Mouse (Mus musculus) lung, postnatal 4 days (tissue): ENCODE results near the gene Coq9.
A peak's percentile ranks its signal among the peaks of the same experiment; 100 is the strongest.

ENCODE experiments used
- DNase-seq, 2 experiments: peaks; one replicate each; pipeline ENCODE4 v3.0.0; 2021

Gene Coq9

GRCm38 (mm10) chr8:94837662-94838574 is at the start of gene Coq9, which contains the start of gene Ciapin1:
TSS of gene Coq9 (plus strand) at chr8:94838321.
TSS of gene Ciapin1 (minus strand) at chr8:94838358.
- peak; percentile 97 for DNase-seq

DNA sequence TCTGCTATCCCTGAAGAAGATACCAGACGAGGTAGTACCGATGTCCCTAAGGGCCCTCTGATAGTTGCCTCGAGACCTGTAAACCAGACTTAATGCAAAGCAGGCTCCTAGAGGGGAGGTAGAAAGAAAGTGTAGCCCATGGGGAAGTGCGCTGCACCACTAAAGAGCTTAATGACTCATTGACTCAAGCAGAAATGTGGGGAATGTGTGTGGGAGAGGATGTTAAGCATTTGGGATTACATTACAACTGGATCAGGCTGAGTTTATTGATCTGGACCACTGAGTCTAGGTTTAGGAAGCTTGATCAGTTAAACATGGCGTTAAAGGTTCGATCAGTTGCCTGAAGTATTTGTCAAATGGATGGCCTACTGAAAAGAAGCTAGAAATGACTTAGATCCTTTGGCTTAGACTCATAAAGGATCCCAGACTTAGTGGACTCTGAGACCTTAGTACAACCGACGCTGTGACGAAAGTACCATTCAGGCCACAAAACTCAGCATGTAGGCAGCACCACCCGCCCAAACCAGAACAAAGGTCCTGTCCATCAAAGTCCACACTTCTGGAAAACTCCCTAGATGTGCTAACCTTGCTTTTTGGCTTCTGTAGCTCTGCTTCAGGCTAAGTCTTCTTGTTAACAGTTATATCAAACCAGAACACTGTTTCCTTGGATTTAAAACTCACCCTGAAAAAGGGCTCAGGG is 48.7 kb upstream of the Coq9 start:
- DNase-seq: no peak

DNA sequence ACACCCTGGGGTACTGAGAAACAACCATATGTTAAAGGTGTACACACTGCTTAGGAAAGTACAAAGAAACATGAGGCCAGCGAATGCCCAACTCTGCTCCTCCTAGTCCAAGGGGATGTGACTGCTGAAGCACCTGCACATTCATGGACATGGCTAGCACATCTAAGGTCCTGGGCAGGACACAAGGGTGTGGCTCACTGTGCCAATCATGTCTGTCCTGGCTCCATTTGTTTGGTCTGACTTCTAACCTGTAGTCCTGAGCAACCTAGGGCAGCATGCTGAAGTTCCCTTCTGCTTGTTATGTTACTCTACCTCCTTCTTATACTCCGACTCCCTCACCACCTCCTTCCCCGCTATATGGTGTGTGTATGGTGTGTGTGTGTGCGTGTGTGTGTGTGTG is 43.8 kb upstream of the Coq9 start:
- DNase-seq: no peak

DNA sequence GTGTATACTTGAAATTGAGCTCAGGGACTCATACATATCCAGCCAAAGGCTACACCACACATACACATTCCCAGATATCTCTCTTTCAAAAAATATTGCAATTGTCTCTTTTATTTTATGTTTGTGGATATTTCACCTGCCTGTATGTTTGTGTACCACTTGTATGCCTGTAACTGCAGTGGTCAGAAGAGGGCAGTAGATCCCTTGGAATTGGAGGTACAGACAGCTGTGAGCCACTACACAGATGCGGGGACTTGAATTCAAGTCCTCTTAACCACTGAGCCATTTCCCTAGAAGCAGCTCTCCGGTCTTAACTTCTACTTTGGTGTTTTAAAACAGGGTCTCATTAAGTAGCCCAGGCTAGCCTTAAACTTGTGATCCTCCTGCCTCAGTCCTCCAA is 43.3 kb upstream of the Coq9 start:
- no peak for DNase-seq

- no peak for DNase-seq
Measured at GRCm38 (mm10) chr8:94800278-94800968, 37.7 kb upstream of the Coq9 start.

DNA sequence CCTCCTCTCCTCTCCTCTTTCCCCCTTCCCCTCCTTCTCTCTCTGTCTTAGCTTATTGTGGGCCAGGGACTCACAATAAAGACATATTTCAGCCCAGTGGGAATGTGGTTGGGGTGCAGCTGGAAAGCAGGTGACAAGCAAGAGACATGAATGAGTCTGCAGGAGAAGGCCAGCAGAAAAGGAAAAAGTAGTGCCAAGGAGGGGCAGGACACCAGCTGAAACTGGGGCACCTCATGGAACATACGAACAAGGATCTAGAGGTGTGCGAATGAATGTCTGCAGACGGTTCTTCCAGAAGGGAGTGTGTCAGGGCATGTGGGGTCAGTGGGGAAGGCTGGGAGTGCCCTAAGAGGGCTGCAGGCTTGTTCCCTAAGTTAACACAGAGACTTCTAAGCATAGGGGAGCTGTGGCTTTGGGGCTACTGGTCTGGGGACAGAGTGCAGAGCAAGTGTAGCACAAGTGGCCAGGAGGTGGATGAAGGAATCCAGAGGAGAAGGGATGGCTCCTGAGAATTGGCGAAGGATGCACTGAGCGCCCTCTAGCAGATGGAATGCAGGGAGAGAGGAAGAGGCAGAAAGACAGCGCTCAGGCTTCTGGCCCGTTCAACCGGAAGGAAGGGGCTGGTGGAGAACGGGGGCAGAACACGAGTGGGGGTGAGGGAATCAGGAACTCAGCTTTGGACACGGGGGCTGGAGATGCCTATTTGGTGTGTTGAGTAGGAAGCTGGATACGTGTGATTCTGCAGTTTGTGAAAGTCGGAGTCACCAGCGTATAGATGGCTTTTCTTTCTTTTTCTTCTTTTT is 36.6 kb upstream of the Coq9 start:
- DNase-seq: peak; percentile 60 to 62

DNA sequence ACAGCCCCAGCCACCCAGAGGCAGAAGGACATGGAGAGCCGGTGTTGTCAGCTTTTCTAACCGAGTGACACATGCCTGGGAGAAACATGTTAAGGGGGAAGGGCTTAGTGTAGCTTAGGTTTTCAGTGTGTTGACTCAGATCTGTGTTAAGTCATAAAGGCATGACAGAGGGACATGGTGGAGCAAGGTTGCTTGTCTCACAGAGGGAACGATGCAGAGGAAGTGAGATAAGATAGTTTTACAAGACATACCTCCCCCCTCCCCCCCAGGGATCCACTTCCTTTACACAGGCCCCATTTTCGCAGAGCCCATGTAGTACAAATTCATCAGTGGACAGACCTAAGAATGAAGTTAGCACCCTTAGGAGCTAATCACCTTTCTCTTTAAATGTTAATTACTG is 35.7 kb upstream of the Coq9 start:
- no peak for DNase-seq

- DNase-seq: no peak
Measured at GRCm38 (mm10) chr8:94803551-94803950, 34.6 kb upstream of the Coq9 start.

DNA sequence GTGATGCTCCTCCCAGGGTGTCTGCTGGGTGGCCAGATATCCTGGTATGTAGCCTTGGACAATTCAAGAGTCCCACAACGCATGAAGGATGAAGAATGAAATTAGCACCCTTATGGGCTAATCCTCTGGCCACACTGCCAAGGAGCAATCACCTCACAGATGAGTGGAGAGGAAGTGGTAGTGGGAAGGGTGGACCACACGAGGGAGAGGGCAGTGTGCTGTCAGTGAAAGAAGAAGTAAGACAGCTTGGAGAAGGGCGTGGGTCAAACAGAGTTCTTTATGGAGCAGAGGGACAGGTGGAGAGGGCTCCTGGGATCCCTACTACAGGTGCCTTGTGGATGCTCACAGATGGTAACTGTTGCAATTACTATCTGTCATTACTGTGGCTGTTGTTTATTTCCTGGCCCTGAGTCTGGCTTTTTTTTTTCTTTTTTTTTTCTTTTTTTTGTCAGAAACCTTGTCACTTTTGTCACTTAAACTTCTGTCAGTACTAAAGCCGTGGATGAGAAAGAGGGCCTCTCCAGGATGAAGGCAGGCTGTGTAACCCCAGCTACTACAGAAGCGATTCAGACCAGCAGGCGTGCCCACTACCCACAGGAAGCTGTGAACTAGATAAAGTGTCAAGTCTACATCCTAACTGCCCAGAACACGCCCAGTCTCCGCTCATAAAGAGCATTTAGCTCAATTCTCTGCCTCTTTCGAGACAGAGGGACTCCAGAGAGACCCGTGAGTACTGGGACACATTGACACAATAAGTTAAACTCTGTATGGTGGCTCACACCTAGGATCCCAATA is 33.4 kb upstream of the Coq9 start:
- DNase-seq: no peak

DNA sequence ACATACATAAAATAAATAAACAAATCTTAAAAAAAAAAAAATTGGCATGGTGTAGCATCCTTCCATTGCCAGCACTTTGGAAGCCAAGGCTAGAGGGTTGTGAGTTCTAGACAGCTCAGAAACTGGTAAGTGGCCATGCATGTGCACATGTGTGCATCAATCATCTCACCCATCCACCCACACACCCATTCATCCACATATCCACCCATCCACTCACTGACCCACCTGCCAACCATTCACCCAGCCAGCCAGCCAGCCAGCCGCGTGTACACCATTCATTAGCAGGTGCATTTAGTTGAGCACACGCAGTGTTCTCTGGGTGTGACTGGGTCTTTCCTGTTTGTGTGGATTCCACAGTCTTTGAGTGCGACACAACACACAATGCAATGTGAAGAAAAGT is 32.3 kb upstream of the Coq9 start:
- no peak for DNase-seq

DNA sequence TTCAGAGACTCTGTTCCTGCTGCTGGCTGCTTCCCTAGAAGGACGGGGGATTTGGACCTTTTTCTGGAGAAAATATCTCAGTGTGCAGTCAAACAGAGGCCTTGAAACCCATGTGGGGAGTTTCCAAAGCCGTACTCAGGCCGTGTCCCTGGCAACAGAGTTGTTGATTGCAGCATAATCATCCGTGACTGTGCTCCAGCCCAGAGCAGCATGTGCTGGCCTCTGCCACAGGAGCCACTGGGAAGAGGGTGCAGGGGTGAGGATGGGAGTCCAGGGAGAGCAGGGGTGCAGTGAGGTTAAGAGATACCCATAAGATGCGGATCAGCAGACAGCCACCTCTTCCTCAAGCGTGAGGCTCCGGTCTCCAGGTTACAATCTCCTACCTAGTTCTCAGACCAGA is 30.6 kb upstream of the Coq9 start:
- DNase-seq: no peak

GRCm38 (mm10) chr8:94808372-94808771 is 29.7 kb upstream of the Coq9 start:
- no peak for DNase-seq

GRCm38 (mm10) chr8:94810153-94810552 is 28.0 kb upstream of the Coq9 start, which contains the start of gene Ccl17:
TSS of gene Ccl17 (plus strand) at chr8:94810453.
- DNase-seq: no peak

DNA sequence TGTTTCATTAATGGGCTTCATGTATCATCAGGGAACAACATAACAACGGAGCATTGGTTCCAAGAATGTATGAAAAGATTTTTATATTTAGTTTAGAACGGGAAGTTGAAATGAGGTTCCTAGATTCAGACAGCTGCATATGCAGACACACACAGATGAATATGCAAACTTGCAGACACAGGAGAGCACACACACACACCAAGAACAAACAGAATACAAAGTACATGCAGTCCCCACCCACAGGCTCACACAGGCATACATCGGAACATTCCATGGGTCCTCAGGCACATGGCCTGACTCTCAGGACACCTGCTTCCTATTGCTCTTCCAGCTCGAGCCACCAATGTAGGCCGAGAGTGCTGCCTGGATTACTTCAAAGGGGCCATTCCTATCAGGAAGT is 27.3 kb upstream of the Coq9 start:
- DNase-seq: no peak

GRCm38 (mm10) chr8:94811654-94812053 is 26.5 kb upstream of the Coq9 start:
- DNase-seq: no peak

DNA sequence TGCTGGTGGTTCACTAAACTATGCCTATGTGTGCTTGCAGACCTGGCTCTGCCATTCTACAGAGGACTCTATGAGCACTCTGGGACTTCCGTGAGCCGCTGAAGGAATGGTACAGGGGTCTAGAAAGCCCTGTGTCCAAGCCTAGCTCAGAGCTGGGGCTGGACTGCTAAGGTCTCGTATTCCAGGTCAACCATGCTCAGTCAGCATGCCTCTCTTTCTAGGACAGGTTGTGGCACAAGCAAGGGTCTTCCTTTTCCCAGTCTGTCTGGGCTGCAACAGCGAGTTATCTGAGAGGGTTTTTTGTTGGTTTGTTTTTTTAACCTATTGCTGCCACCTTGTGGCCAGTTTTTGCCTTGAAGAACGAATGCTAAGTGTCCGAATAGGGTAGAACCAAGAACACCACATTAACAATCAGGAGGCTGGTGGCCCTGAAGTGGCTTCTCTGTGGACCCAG is 25.4 kb upstream of the Coq9 start:
- peak in 1 of 2 experiments; percentile 87 for DNase-seq

GRCm38 (mm10) chr8:94814556-94814955 is 23.6 kb upstream of the Coq9 start:
- DNase-seq: peak in 1 of 2 experiments; percentile 44

- no peak for DNase-seq
Measured at GRCm38 (mm10) chr8:94817933-94818332, 20.2 kb upstream of the Coq9 start.

- no peak for DNase-seq
Measured at GRCm38 (mm10) chr8:94819671-94820179, 18.4 kb upstream of the Coq9 start.

DNA sequence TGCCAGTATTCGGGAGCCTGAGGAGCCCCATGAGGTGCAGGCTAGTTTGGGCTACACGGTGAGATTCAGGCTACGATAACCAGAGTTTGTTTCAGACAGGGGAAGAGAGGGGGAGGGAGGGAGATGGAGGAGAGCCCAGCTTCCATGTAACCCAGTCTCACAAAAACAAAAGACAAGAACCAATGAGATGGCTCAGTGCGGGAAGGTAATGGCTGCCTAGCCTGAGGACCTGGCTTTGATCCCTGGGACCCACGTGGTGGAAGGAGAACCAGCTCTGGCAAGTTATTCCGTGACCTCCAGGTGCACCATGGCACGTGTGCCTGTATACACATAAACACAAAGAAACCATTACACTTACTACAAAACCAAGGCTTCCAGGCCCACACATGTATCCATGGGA is 17.6 kb upstream of the Coq9 start:
- no peak for DNase-seq

GRCm38 (mm10) chr8:94821381-94821780 is 16.7 kb upstream of the Coq9 start:
- DNase-seq: no peak
